Mouse (Mus musculus): ENCODE measurements around the gene Sh3d21. TPM values are rescaled to one million over a fixed set of nuclear protein-coding genes. Genes with fewer than 3 reads are reported as not detected.

Gene Sh3d21
- polyA plus RNA-seq, 1 experiment from 2014 or later, result 1.5 TPM

DNA sequence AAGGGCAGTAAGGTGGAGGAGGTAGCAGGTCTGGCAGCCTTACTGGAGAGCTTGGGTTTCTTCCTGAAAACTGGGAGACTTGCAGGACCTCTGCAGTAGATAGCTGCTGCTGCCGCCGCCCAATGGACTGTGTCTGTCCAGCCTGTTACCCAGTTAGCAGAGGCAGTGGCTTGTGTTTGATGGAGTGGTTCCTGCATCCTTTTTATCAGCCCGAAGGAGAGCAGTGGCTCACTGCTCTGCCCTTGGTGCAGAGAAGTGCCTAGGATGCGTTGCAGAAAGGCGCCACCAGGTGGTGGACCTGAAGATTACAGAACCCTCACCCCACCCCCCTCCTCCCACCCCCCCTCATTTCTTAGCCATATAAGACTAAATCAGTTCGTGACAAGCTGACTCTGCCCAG lies 49.3 kb downstream of the Sh3d21 start:
- Histone ChIP-seq H3K4me1 (peaks cover 31% of the 10 kb centered on the region), H3K4me3 (replicated peaks) (no peak overlapping the region), H3K4me2 (no peak overlapping the region), H3K9ac (no peak overlapping the region), H3K27me3 (no peaks in the 10 kb centered on the region), H3K36me3 (replicated peaks) (0 out of 2 replicates have a peak, but pooled peaks cover 4% of the 10 kb centered on the region), H3K9me3 (no peaks in the 10 kb centered on the region), H3K27ac (no peak overlapping the region)
- WGBS, result 16% methylated on average over 6 of the region's 6 CpGs
- no peak for ATAC-seq (ENCODE audit: low FRiP score)

GRCm38 (mm10) chr4:126113243-126113642 lies 50.0 kb downstream of the Sh3d21 start:
- H3K36me3 ChIP-seq (replicated peaks), result 0 out of 2 replicates have a peak, but pooled peaks cover 4% of the 10 kb centered on the region
- ATAC-seq (ENCODE audit: low FRiP score), result no peak
- H3K9me3 ChIP-seq, result no peaks in the 10 kb centered on the region
- H3K4me3 ChIP-seq (replicated peaks), result no peak overlapping the region
- WGBS, result 73% methylated on average over 4 of the region's 4 CpGs
- H3K4me2 ChIP-seq, result no peak overlapping the region
- no peak overlapping the region for H3K27ac ChIP-seq
- H3K4me1 ChIP-seq, result peaks cover 34% of the 10 kb centered on the region
- no peaks in the 10 kb centered on the region for H3K27me3 ChIP-seq
- H3K9ac ChIP-seq, result no peak overlapping the region

- Histone ChIP-seq H3K4me2 (0 out of 2 replicates have a peak overlapping the region, but pooled peaks have one; percentile 6), H3K9ac (no peak overlapping the region), H3K27ac (peak overlapping the region; percentile 60), H3K36me3 (replicated peaks) (no peaks in the 10 kb centered on the region), H3K4me3 (replicated peaks) (no peak overlapping the region), H3K27me3 (no peaks in the 10 kb centered on the region), H3K4me1 (peaks cover 43% of the 10 kb centered on the region), H3K9me3 (no peaks in the 10 kb centered on the region)
- 16% methylated on average over 7 of the region's 7 CpGs for WGBS
- ATAC-seq (ENCODE audit: low FRiP score), result no peak
Observed at GRCm38 (mm10) chr4:126111153-126111549, 52.1 kb downstream of the Sh3d21 start.

GRCm38 (mm10) chr4:126110374-126111152 lies 52.7 kb downstream of the Sh3d21 start:
- Histone ChIP-seq H3K9ac (peak overlapping the region; percentile 30; the same call in 1 of the 2 replicates), H3K27ac (peak overlapping the region; percentile 60), H3K4me3 (replicated peaks) (no peak overlapping the region), H3K27me3 (no peaks in the 10 kb centered on the region), H3K4me2 (peak overlapping the region; percentile 6; the same call in 1 of the 2 replicates), H3K36me3 (replicated peaks) (no peaks in the 10 kb centered on the region), H3K4me1 (peaks cover 43% of the 10 kb centered on the region), H3K9me3 (no peaks in the 10 kb centered on the region)
- 13% methylated on average over 12 of the region's 12 CpGs for WGBS
- ATAC-seq (ENCODE audit: low FRiP score), result peak; percentile 39

GRCm38 (mm10) chr4:126109613-126110373 lies 53.5 kb downstream of the Sh3d21 start:
- peaks cover 49% of the 10 kb centered on the region for H3K4me1 ChIP-seq
- H3K27me3 ChIP-seq, result no peaks in the 10 kb centered on the region
- no peak overlapping the region for H3K4me2 ChIP-seq

DNA sequence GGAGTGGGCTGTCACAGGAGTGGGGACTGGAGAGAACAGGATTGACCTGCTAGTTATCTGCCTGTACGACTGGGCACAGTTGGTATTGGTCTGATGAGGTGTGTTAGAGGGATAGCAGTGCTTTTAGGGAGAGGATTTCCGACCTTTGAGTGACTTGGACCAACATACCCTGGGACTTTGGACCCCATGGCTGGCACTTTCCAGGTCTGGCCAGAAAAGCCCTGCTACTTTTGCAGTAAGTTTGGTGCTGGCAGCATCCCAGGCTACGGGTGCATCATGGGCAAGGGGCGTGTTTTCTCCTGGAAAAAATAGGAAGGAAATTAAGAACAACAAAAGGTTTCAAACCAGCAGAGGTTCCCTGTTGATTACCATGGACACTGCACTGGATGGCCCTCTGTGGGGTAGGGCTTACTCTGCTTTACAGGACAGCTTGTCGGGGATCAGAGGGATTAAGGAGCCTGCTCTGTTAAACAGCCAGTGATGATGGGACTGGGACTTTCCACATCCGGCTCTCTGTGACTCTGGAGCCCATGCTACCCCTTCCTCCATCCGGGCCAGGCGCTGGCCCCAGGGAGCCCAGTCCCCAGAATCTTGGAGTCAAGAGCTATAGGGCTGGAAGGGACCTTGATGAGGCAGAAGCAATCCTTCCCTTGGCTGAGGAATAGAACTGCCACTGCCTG lies 55.1 kb downstream of the Sh3d21 start:
- Histone ChIP-seq H3K27me3 (no peaks in the 10 kb centered on the region), H3K27ac (0 out of 2 replicates have a peak overlapping the region, but pooled peaks have one; percentile 8), H3K4me1 (peaks cover 56% of the 10 kb centered on the region), H3K36me3 (replicated peaks) (no peaks in the 10 kb centered on the region), H3K9me3 (no peaks in the 10 kb centered on the region), H3K4me3 (replicated peaks) (no peak overlapping the region), H3K9ac (peak overlapping the region; percentile 21; the same call in 1 of the 2 replicates), H3K4me2 (no peak overlapping the region)
- WGBS, result 27% methylated on average over 8 of the region's 8 CpGs
- no peak for ATAC-seq (ENCODE audit: low FRiP score)

More at GRCm38 (mm10) chr4:126109613-126110373, 53.5 kb downstream of the Sh3d21 start:
- 87% methylated on average over 10 of the region's 10 CpGs for WGBS
- Histone ChIP-seq H3K27ac (peak overlapping the region; percentile 60), H3K9me3 (no peaks in the 10 kb centered on the region), H3K9ac (0 out of 2 replicates have a peak overlapping the region, but pooled peaks have one; percentile 30), H3K36me3 (replicated peaks) (no peaks in the 10 kb centered on the region), H3K4me3 (replicated peaks) (no peak overlapping the region)
- no peak for ATAC-seq (ENCODE audit: low FRiP score)

- Histone ChIP-seq H3K4me2 (peak overlapping the region; percentile 91), H3K9ac (no peak overlapping the region; the same call in 1 of the 2 replicates), H3K27me3 (no peaks in the 10 kb centered on the region), H3K4me3 (replicated peaks) (peak overlapping the region; percentile 77; the same call in 1 of the 2 replicates), H3K36me3 (replicated peaks) (no peaks in the 10 kb centered on the region), H3K9me3 (no peaks in the 10 kb centered on the region), H3K27ac (no peak overlapping the region), H3K4me1 (peaks cover 57% of the 10 kb centered on the region)
- no peak for ATAC-seq (ENCODE audit: low FRiP score)
- WGBS, result 56% methylated on average over 7 of the region's 7 CpGs
Observed at GRCm38 (mm10) chr4:126105131-126105783, 58.0 kb downstream of the Sh3d21 start.

GRCm38 (mm10) chr4:126104261-126105075 lies 58.8 kb downstream of the Sh3d21 start:
- H3K4me3 ChIP-seq (replicated peaks), result peak overlapping the region; percentile 77
- ATAC-seq (ENCODE audit: low FRiP score), result peak; percentile 11; the same call in 1 of the 2 replicates
- 4% methylated on average over 33 of the region's 34 CpGs for WGBS
- H3K27me3 ChIP-seq, result no peaks in the 10 kb centered on the region
- H3K4me2 ChIP-seq, result peak overlapping the region; percentile 91
- H3K9ac ChIP-seq, result peak overlapping the region; percentile 79
- peaks cover 50% of the 10 kb centered on the region for H3K4me1 ChIP-seq
- H3K27ac ChIP-seq, result 0 out of 2 replicates have a peak overlapping the region, but pooled peaks have one; percentile 8
- H3K9me3 ChIP-seq, result no peaks in the 10 kb centered on the region
- no peaks in the 10 kb centered on the region; the same call in 1 of the 2 replicates for H3K36me3 ChIP-seq (replicated peaks)

- Histone ChIP-seq H3K27ac (peak within 1 kb of the TSS; percentile 82), H3K4me3 (replicated peaks) (peak within 1 kb of the TSS; percentile 77), H3K9me3 (no peaks in the 10 kb centered on the region), H3K4me1 (peaks cover 51% of the 10 kb centered on the region), H3K36me3 (replicated peaks) (peaks cover 3% of the 10 kb centered on the region; the same call in 1 of the 2 replicates), H3K4me2 (peak within 1 kb of the TSS; percentile 91), H3K27me3 (no peaks in the 10 kb centered on the region), H3K9ac (peak within 1 kb of the TSS; percentile 79)
- ATAC-seq (ENCODE audit: low FRiP score), result peak; percentile 98
- under 1% methylated on average over 31 of the region's 34 CpGs for WGBS
Observed at GRCm38 (mm10) chr4:126103590-126104068, 59.7 kb downstream of the Sh3d21 start, which contains the start of gene Stk40. TSS of gene Stk40 (plus strand) at chr4:126103957.

DNA sequence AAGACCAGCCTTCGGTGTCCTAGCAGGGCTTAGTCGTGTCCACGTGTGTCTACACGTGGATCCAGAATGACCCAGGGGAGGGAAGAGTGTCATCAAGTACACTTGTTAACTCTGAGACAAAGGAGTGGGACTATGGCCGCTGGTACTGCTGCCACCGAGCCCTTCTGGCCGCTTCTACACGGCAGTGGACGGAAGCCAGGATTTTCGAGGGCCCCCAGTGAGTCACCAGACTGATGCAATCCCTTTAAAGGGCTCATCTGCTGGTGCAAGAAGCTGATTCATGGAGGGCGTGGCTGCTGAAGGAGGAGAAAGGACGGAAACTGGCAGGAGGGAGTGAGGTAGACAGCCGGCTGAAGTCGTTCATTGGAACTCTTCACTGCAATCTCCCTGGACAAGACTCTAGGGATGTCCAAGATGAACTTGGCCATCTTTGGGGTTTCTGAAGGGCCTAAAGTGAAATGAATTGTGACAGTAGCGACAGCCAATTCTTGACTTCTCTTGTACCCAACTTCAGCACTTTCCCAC lies 60.2 kb downstream of the Sh3d21 start:
- Histone ChIP-seq H3K36me3 (replicated peaks) (peaks cover 3% of the 10 kb centered on the region; the same call in 1 of the 2 replicates), H3K4me1 (peaks cover 46% of the 10 kb centered on the region), H3K9ac (peak overlapping the region; percentile 59), H3K27me3 (no peaks in the 10 kb centered on the region), H3K27ac (peak overlapping the region; percentile 82), H3K4me2 (peak overlapping the region; percentile 91), H3K4me3 (replicated peaks) (peak overlapping the region; percentile 77), H3K9me3 (no peaks in the 10 kb centered on the region)
- peak; percentile 45; the same call in 1 of the 2 replicates for ATAC-seq (ENCODE audit: low FRiP score)
- under 1% methylated on average over 15 of the region's 15 CpGs for WGBS
